Mouse (Mus musculus) CH12.LX (cell line): ENCODE data around the gene Olfr596. TPM values are rescaled to one million over a fixed set of nuclear protein-coding genes. Genes with fewer than 3 reads are reported as not detected.

ENCODE experiments used
- DNase-seq: peaks from one replicate; pipeline ENCODE4 v3.0.0-alpha.2; 2013; ENCODE audit errors: extremely low read depth
- H3K27ac ChIP-seq: 2 replicates; pipeline ENCODE4 v1.5.1; 2012; ENCODE audit warnings: low read depth, mild to moderate bottlenecking, control low read depth, moderate library complexity; ENCODE audit not compliant: insufficient read depth
- H3K27me3 ChIP-seq: replicated peaks from 2 replicates; pipeline ENCODE3; 2012; ENCODE audit warnings: inconsistent platforms
- H3K36me3 ChIP-seq, 2 experiments: replicated peaks in 1 of 2; 2 replicates each; pipeline versions ENCODE3 to v1.6.1; 2012; ENCODE audit warnings: inconsistent platforms in 1 of 2, low read length in 1 of 2, mild to moderate bottlenecking in 1 of 2, mixed read lengths in 1 of 2, moderate library complexity in 1 of 2; ENCODE audit not compliant: control insufficient read depth in 1 of 2, insufficient read depth in 1 of 2
- H3K4me1 ChIP-seq, 2 experiments: 2 replicates each; pipeline ENCODE4 v1.6.1; 2012; ENCODE audit warnings: inconsistent platforms in 1 of 2, moderate library complexity in 1 of 2; ENCODE audit not compliant: insufficient read depth in 2 of 2, control insufficient read depth in 1 of 2
- H3K4me2 ChIP-seq: 2 replicates; pipeline ENCODE4 v1.6.1; 2012; ENCODE audit warnings: low read depth, mild to moderate bottlenecking, control low read depth; ENCODE audit not compliant: poor library complexity, insufficient read depth, severe bottlenecking
- H3K4me3 ChIP-seq, 3 experiments: fragments of 150-350 bp in 1 of 3; sonication (generic) in 1 of 3; replicated peaks in 1 of 3; 2 replicates each; pipeline versions ENCODE3 to v1.5.1; 2011 to 2012; ENCODE audit warnings: low read depth in 2 of 3, low read length in 2 of 3, mild to moderate bottlenecking in 2 of 3, moderate library complexity in 2 of 3, control low read depth in 1 of 3, improper control_type of control experiment in 1 of 3, inconsistent platforms in 1 of 3, mixed read lengths in 1 of 3; ENCODE audit not compliant: poor library complexity in 1 of 3
- H3K79me2 ChIP-seq: replicated peaks from 2 replicates; pipeline ENCODE4 v1.6.1; 2012; ENCODE audit warnings: mild to moderate bottlenecking, moderate library complexity; ENCODE audit not compliant: control insufficient read depth, poor library complexity, insufficient read depth, severe bottlenecking; ENCODE audit errors: extremely low read depth
- H3K9ac ChIP-seq: 2 replicates; pipeline ENCODE4 v1.6.1; 2012; ENCODE audit warnings: low read depth, mild to moderate bottlenecking, control low read depth, moderate library complexity; ENCODE audit not compliant: insufficient read depth
- H3K9me3 ChIP-seq: replicated peaks from 2 replicates; pipeline ENCODE3; 2012; ENCODE audit warnings: low read length, inconsistent platforms, mixed read lengths
- ELF1 ChIP-seq: IDR thresholded peaks from 2 replicates; pipeline ENCODE4 v1.6.1; 2014; ENCODE audit warnings: low read depth, mild to moderate bottlenecking, inconsistent platforms, low read length, improper control_type of control experiment
- EP300 ChIP-seq: IDR thresholded peaks from 2 replicates; pipeline ENCODE4 v1.6.1; 2011; ENCODE audit warnings: low read length, improper control_type of control experiment
- JUND ChIP-seq: conservative IDR thresholded peaks from 2 replicates; pipeline ENCODE4 v1.6.1; 2011; ENCODE audit warnings: low read depth, low read length, improper control_type of control experiment
- MXI1 ChIP-seq: IDR thresholded peaks from 2 replicates; pipeline ENCODE4 v1.6.1; 2011; ENCODE audit warnings: mild to moderate bottlenecking, low read depth, low read length, improper control_type of control experiment
- TCF12 ChIP-seq: IDR thresholded peaks from 2 replicates; pipeline ENCODE4 v1.6.1; 2014; ENCODE audit warnings: low read depth, mild to moderate bottlenecking, inconsistent platforms, low read length, improper control_type of control experiment
- ZKSCAN1 ChIP-seq: IDR thresholded peaks from 2 replicates; pipeline ENCODE4 v1.6.1; 2012; ENCODE audit warnings: low read depth, inconsistent platforms, low read length, improper control_type of control experiment, borderline replicate concordance
- dilution Hi-C: fragments of 300-500 bp; cut with MboI; formaldehyde crosslinking; loops from 2 replicates; pipeline ENCODE4 v1.14.3; 2020; ENCODE audit warnings: low sequenced_read_pairs; ENCODE audit not compliant: extremely low pct_unique_long_range_greater_than_20kb, extremely low pct_ligation_motif_present
- in situ Hi-C: fragments of 300-500 bp; cut with MboI; formaldehyde crosslinking; loops from 3 replicates; pipeline ENCODE4 v1.14.3; 2019; ENCODE audit warnings: low sequenced_read_pairs, low pct_ligation_motif_present, low pct_unique_long_range_greater_than_20kb, mixed read lengths
- polyA plus RNA-seq: library from polyadenylated mRNA; unstranded; fragments of >175 nt; gene quantifications from 2 replicates; pipeline ENCODE4 v1.2.1, GENCODE M21; 2012; ENCODE audit warnings: low read depth; ENCODE audit not compliant: insufficient read length
- total RNA-seq, 2 experiments: library from RNA; depleted of rRNA; stranded (reverse); fragments of 300-350 nt in 1 of 2; fragments of >200 nt in 1 of 2; gene quantifications; 2 replicates each; pipeline ENCODE4 v1.2.3; 2012 to 2014

Gene Olfr596
- total and polyA plus RNA-seq, 3 experiments = not detected

- Histone ChIP-seq H3K36me3 (no peaks in the 10 kb centered on the region), H3K4me3 (no peak within 1 kb of the TSS), H3K27ac (no peak within 1 kb of the TSS), H3K9me3 (no peaks in the 10 kb centered on the region), H3K27me3 (no peaks in the 10 kb centered on the region), H3K4me2 (no peak within 1 kb of the TSS), H3K79me2 (no peaks in the 10 kb centered on the region), H3K4me1 (no peaks in the 10 kb centered on the region), H3K9ac (no peak within 1 kb of the TSS)
- TF ChIP-seq MXI1 (no peak), ZKSCAN1 (no peak), ELF1 (no peak), TCF12 (no peak), EP300 (no peak), JUND (no peak)
- DNase-seq = no peak
- in situ Hi-C loops = no loop called here
- dilution Hi-C loops = no loop called here
Observed at GRCm38 (mm10) chr7:103349569-103349968, 44.1 kb downstream of the Olfr596 start, which contains the start of gene Olfr600. Gene Olfr600, minus strand, starts transcription at chr7:103349669.

Other genes with a start within 250 kb of the Olfr596 start
Only the 20 nearest of the 26 such genes appear.
- gene Olfr586, start 180.0 kb upstream of the Olfr596 start, total RNA-seq (2012; rRNA removed) = not detected in 2 replicates
- not detected in 2 replicates for gene Olfr586, start 180.0 kb upstream of the Olfr596 start, total RNA-seq (2014; rRNA removed)
- gene Olfr586, start 180.0 kb upstream of the Olfr596 start, polyA plus RNA-seq = not detected in 2 replicates
- not detected in 2 replicates for gene Olfr588-ps1, start 164.8 kb upstream of the Olfr596 start, total RNA-seq (2012; rRNA removed)
- not detected in 2 replicates for gene Olfr588-ps1, start 164.8 kb upstream of the Olfr596 start, total RNA-seq (2014; rRNA removed)
- not detected in 2 replicates for gene Olfr588-ps1, start 164.8 kb upstream of the Olfr596 start, polyA plus RNA-seq
- not detected in 2 replicates for gene Olfr589, start 149.3 kb upstream of the Olfr596 start, total RNA-seq (2012; rRNA removed)
- gene Olfr589, start 149.3 kb upstream of the Olfr596 start, total RNA-seq (2014; rRNA removed) = not detected in 2 replicates
- not detected in 2 replicates for gene Olfr589, start 149.3 kb upstream of the Olfr596 start, polyA plus RNA-seq
- not detected in 2 replicates for gene Olfr591, start 127.3 kb upstream of the Olfr596 start, total RNA-seq (2012; rRNA removed)
- gene Olfr591, start 127.3 kb upstream of the Olfr596 start, total RNA-seq (2014; rRNA removed) = not detected in 2 replicates
- gene Olfr591, start 127.3 kb upstream of the Olfr596 start, polyA plus RNA-seq = not detected in 2 replicates
- gene Olfr592, start 120.8 kb upstream of the Olfr596 start, total RNA-seq (2012; rRNA removed) = not detected in 2 replicates
- gene Olfr592, start 120.8 kb upstream of the Olfr596 start, total RNA-seq (2014; rRNA removed) = not detected in 2 replicates
- gene Olfr592, start 120.8 kb upstream of the Olfr596 start, polyA plus RNA-seq = not detected in 2 replicates
- gene Olfr593, start 93.8 kb upstream of the Olfr596 start, total RNA-seq (2012; rRNA removed) = not detected in 2 replicates
- gene Olfr593, start 93.8 kb upstream of the Olfr596 start, total RNA-seq (2014; rRNA removed) = not detected in 2 replicates
- not detected in 2 replicates for gene Olfr593, start 93.8 kb upstream of the Olfr596 start, polyA plus RNA-seq
- not detected in 2 replicates for gene Olfr594, start 88.7 kb upstream of the Olfr596 start, total RNA-seq (2012; rRNA removed)
- gene Olfr594, start 88.7 kb upstream of the Olfr596 start, total RNA-seq (2014; rRNA removed) = not detected in 2 replicates
- not detected in 2 replicates for gene Olfr594, start 88.7 kb upstream of the Olfr596 start, polyA plus RNA-seq
- not detected in 2 replicates for gene Usp17ld, start 53.1 kb upstream of the Olfr596 start, total RNA-seq (2012; rRNA removed)
- not detected in 2 replicates for gene Usp17ld, start 53.1 kb upstream of the Olfr596 start, total RNA-seq (2014; rRNA removed)
- gene Usp17ld, start 53.1 kb upstream of the Olfr596 start, polyA plus RNA-seq = not detected in 2 replicates
- gene Olfr597, start 10.7 kb downstream of the Olfr596 start, total RNA-seq (2012; rRNA removed) = not detected in 2 replicates
- not detected in 2 replicates for gene Olfr597, start 10.7 kb downstream of the Olfr596 start, total RNA-seq (2014; rRNA removed)
- gene Olfr597, start 10.7 kb downstream of the Olfr596 start, polyA plus RNA-seq = not detected in 2 replicates
- gene Olfr598, start 17.9 kb downstream of the Olfr596 start, total RNA-seq (2012; rRNA removed) = not detected in 2 replicates
- gene Olfr598, start 17.9 kb downstream of the Olfr596 start, total RNA-seq (2014; rRNA removed) = not detected in 2 replicates
- not detected in 2 replicates for gene Olfr598, start 17.9 kb downstream of the Olfr596 start, polyA plus RNA-seq
- not detected in 2 replicates for gene Olfr599, start 30.3 kb downstream of the Olfr596 start, total RNA-seq (2012; rRNA removed)
- not detected in 2 replicates for gene Olfr599, start 30.3 kb downstream of the Olfr596 start, total RNA-seq (2014; rRNA removed)
- gene Olfr599, start 30.3 kb downstream of the Olfr596 start, polyA plus RNA-seq = not detected in 2 replicates
- gene Olfr600, start 44.0 kb downstream of the Olfr596 start, total RNA-seq (2012; rRNA removed) = not detected in 2 replicates
- gene Olfr600, start 44.0 kb downstream of the Olfr596 start, total RNA-seq (2014; rRNA removed) = not detected in 2 replicates
- not detected in 2 replicates for gene Olfr600, start 44.0 kb downstream of the Olfr596 start, polyA plus RNA-seq
- gene Olfr601, start 57.0 kb downstream of the Olfr596 start, total RNA-seq (2012; rRNA removed) = not detected in 2 replicates
- not detected in 2 replicates for gene Olfr601, start 57.0 kb downstream of the Olfr596 start, total RNA-seq (2014; rRNA removed)
- not detected in 2 replicates for gene Olfr601, start 57.0 kb downstream of the Olfr596 start, polyA plus RNA-seq
- not detected in 2 replicates for gene Olfr603, start 80.5 kb downstream of the Olfr596 start, total RNA-seq (2012; rRNA removed)
- gene Olfr603, start 80.5 kb downstream of the Olfr596 start, total RNA-seq (2014; rRNA removed) = not detected in 2 replicates
- not detected in 2 replicates for gene Olfr603, start 80.5 kb downstream of the Olfr596 start, polyA plus RNA-seq
- gene Usp17lc, start 109.4 kb downstream of the Olfr596 start, total RNA-seq (2012; rRNA removed) = not detected in 2 replicates
- gene Usp17lc, start 109.4 kb downstream of the Olfr596 start, total RNA-seq (2014; rRNA removed) = not detected in 2 replicates
- gene Usp17lc, start 109.4 kb downstream of the Olfr596 start, polyA plus RNA-seq = not detected in 2 replicates
- gene Olfr605, start 139.8 kb downstream of the Olfr596 start, total RNA-seq (2012; rRNA removed) = not detected in 2 replicates
- not detected in 2 replicates for gene Olfr605, start 139.8 kb downstream of the Olfr596 start, total RNA-seq (2014; rRNA removed)
- gene Olfr605, start 139.8 kb downstream of the Olfr596 start, polyA plus RNA-seq = not detected in 2 replicates
- not detected in 2 replicates for gene Olfr606, start 143.4 kb downstream of the Olfr596 start, total RNA-seq (2012; rRNA removed)
- gene Olfr606, start 143.4 kb downstream of the Olfr596 start, total RNA-seq (2014; rRNA removed) = not detected in 2 replicates
- not detected in 2 replicates for gene Olfr606, start 143.4 kb downstream of the Olfr596 start, polyA plus RNA-seq
- not detected in 2 replicates for gene Olfr607, start 158.5 kb downstream of the Olfr596 start, total RNA-seq (2012; rRNA removed)
- not detected in 2 replicates for gene Olfr607, start 158.5 kb downstream of the Olfr596 start, total RNA-seq (2014; rRNA removed)
- not detected in 2 replicates for gene Olfr607, start 158.5 kb downstream of the Olfr596 start, polyA plus RNA-seq
- gene Olfr608, start 164.2 kb downstream of the Olfr596 start, total RNA-seq (2012; rRNA removed) = not detected in 2 replicates
- not detected in 2 replicates for gene Olfr608, start 164.2 kb downstream of the Olfr596 start, total RNA-seq (2014; rRNA removed)
- gene Olfr608, start 164.2 kb downstream of the Olfr596 start, polyA plus RNA-seq = not detected in 2 replicates
- not detected in 2 replicates for gene Olfr609, start 192.4 kb downstream of the Olfr596 start, total RNA-seq (2012; rRNA removed)
- not detected in 2 replicates for gene Olfr609, start 192.4 kb downstream of the Olfr596 start, total RNA-seq (2014; rRNA removed)
- not detected in 2 replicates for gene Olfr609, start 192.4 kb downstream of the Olfr596 start, polyA plus RNA-seq